Mouse (Mus musculus): ENCODE results near the gene Olfr178.

The Olfr178 gene

GRCm38 (mm10) chr16:58891963-58892362 lies at the start of gene Olfr178:
TSS of gene Olfr178 (minus strand) at chr16:58892063.
- DNase-seq (ENCODE audit: low read depth, low spot score), result no peak

DNA sequence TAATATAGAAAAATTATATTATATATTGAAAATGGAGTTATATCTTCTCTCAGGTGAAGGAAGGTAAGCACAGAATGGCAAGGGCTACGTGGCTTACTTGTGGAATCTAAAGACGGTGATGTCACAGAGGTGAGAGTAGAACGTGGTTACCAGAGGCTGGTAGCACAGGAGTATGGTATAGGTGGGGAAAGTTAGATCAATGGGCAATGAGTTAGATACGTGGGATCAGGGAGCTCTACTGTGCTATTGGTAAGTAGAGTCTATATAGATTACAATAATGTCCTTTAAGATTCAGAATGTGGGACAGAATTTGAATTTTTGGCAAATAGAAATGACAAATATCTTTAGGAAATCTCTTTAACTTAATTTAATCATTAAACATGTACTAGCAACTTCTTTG lies 37.4 kb upstream of the Olfr178 start, which contains the start of gene Olfr180:
Gene Olfr180, minus strand, starts transcription at position 101 of the 400 bp plus-strand sequence.
- no peak for DNase-seq (ENCODE audit: low read depth, low spot score)

DNA sequence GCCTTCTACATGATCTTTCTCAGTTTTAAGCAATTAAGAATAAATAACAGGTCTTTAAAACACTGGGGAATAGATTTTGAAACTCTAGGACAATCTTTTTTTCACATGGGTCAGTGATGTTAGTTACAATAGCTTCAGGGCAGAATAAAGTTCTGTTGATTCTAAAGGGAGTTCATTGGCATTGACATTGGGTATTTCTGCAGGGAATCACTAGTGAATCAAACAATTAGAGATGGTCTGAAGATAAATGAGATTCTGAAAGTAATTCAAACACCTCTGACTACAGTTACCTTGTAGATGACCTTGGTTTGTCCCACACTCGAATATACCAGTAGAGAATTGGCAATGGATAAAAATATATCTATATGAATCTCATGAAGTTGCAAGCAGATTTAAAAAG lies 36.8 kb upstream of the Olfr178 start, which contains the start of gene Olfr181:
Gene Olfr181, minus strand, starts transcription at position 101 of the 400 bp plus-strand sequence.
- no peak for DNase-seq (ENCODE audit: low read depth, low spot score)

GRCm38 (mm10) chr16:58884416-58884815 lies 7.4 kb downstream of the Olfr178 start:
- DNase-seq (ENCODE audit: low read depth, low spot score), result peak; percentile 14

- DNase-seq (ENCODE audit: low read depth, low spot score), result no peak
These were observed 17.2 kb downstream of the Olfr178 start, which contains the start of gene Olfr177 for GRCm38 (mm10) chr16:58874668-58875067. TSS of gene Olfr177 (minus strand) at chr16:58874768.

DNA sequence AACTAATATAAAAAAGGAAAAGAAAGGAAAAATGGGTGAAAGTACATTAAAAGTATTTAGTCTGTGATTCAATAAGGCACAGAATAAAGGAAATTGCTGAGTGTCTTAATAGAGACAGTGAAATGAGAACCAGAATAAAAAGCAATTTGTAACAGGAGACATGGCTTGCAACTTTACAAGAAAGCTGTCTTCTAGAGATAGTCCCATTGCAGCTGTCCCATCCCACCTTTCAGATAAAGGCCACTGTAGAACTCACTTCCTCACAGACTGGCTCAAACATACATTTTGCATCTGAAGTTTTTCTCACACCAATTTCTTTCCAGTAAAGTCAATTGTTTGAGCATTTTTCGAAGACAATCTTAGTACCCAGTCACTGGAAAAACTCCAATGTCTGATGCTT lies 30.4 kb downstream of the Olfr178 start:
- no peak for DNase-seq (ENCODE audit: low read depth, low spot score)

DNA sequence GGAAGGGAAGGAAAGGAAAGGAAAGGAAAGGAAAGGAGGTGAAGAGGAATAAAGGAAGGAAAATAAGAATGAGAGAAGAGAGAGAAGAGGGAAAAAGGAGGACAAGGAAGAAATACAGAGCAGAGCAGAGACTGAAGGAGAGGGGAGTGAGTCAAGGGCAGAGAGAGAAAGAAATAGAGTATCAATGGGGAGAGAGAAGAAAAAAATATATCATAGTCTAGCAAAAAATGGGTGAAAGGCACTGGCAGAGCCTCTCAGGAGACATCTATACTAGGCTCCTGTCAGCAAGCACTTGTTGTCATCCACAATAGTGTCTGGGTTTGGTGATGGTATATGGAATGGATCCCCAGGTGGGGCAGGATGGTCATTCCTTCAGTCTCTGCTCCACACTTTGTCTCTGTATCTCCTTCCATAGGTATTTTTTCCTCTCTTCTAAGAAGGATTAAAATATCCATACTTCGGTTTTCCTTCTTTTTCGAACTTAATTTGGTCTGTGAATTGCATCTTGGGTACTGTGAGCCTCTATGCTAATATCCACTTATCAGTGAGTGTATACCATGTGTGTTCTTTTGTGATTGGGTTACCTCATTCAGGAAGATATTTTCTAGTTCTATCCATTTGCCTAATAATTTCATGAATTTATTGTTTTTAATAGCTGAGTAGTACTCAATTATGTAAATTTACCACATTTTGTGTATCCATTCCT lies 31.7 kb downstream of the Olfr178 start:
- DNase-seq (ENCODE audit: low read depth, low spot score), result no peak
